Mouse (Mus musculus): Measurements from ENCODE around the gene Ifnl3.

DNA sequence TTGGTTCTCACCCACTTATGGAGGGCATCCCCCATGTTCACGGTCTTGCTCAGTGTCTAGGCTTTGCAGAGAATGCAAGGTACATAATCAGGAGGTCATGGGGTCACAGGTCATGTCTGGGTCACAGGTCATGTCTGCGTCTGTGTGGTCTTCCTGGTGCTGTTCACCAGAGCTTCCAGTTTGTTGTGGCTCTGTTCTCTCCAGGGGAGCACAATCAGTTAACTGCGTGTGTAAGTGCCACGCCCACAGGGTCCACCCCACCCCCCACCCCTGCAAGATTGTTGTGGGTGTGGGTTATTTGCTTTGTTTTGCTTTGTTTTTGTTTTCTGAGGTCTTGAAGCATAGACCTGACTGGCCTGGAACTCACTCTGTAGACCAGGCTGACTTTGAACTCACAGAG lies 38.4 kb upstream of the Ifnl3 start:
- TF ChIP-seq CTCF (IDR thresholded peaks at IDR 0.05; ENCODE audit: extremely low read depth, insufficient read depth, low read length) (no peak), POLR2A (IDR thresholded peaks at IDR 0.05; ENCODE audit: extremely low read depth, insufficient read depth, low read length) (no peak)

All from cortical plate, adult 2 months (tissue).